Mouse (Mus musculus): ENCODE data around the gene Slc25a4. TPM values are rescaled to one million over a fixed set of nuclear protein-coding genes. Genes with fewer than 3 reads are reported as not detected.

The Slc25a4 gene
- total RNA-seq, 2 experiments from 2014 or later = 3,101 to 3,310 TPM

DNA sequence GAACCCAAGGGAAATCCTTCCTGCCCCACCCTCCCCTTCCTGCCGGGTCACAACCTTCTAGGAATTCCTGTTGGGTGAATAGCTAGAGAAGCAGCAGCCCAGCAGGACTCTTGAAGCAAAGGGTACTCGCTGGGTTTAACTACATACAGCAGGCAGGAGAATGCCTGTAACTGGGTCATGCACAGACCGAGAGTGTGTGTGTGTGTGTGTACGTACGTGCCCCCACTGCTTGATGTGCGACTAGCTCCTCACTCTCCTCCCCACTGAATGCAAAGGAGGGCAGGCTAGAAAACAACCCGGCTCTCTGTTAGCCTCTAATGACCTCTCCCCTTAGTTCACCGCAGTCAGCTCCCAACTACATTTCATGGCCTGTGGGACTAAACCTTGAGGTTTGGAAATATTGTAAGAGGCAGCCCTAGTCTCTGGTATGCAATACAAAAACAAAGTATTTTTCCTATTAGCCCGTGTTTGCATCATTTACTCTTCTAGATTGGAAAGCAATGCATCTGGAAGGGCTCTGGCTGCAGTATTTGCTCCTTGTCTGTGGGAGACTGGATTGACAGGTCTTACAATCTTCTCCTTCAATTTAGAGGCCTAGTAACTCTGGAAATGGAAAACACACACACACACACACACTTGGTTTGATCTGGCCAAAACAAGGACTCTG is 6.0 kb downstream of the Slc25a4 start:
- DNase-seq = no peak

DNA sequence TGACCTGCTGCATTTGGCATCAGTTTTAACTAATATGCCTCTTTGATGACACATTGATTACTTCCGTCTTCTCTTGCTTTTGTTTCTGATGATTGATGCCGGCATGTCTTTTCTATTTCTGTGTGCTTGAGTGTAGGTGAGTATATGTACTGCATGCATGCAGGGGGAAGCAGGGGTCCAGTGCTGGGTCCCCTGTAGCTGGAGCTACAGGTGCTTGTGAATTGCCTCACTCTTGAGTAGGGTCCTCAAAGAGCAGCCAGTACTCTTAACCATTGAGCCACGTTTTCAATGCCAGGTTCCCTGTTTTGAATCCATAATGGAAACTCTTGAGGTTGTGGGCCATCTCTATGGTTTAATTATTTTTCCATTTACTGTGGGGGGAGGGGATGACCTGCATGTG is 6.8 kb downstream of the Slc25a4 start:
- DNase-seq = peak; percentile 43

DNA sequence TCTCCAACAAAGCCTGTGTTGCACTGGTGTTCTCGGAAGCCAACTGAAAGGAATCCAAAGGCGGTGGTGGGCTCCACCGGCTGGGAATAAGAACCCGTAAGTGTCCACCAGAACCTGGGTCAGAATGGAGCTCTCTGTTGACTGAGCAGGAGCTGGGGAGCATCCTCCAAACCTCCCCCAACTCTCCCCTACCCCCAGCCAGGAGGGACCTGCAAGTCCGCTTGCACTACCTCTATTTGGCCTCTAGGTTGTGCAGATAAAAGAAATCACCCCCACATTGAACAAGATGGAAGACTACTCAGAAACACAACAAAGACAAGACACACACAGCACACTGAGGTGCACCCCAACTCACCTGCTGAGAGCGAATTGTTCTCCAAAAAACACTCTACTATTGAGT is 8.7 kb downstream of the Slc25a4 start:
- peak; percentile 52 for DNase-seq

DNA sequence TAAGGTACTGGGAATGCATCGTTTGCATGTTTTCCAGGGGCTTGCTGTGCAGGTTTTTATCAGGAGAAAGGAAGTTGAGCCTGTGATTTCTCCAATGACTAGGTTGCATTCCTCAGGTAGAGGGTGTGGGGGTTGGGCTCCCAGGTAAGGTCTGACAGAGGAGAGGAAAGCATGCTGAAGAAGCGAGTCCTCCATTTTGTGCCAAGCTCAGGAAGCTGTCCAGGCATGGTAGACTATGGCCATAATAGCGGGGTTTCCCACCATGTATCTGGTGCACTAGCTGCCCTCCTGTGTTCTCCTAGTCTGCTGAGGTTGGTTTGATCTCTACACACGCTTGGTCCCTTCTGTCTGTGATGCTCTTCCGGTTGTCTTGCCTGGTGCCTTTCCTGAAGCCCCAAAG is 13.4 kb downstream of the Slc25a4 start:
- no peak for DNase-seq

DNA sequence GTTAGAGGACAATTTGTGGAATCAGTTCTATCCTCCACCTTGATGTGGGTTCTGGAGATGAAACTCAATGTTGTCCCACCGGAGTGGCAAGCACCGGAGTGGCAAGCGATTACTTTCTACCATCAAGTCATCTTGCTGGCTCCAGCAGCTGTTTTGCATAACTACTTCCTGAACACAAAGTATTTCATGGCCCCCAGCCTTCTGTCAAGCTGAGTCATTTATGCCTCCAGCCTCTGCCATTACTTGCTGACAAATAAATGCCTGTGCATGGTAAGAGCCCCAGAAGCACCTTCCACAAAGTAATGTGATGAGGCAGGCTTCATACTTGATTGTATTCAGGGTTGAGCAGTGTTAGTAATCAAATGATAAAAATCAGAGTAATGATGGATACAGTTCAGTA is 14.2 kb downstream of the Slc25a4 start:
- no peak for DNase-seq

DNA sequence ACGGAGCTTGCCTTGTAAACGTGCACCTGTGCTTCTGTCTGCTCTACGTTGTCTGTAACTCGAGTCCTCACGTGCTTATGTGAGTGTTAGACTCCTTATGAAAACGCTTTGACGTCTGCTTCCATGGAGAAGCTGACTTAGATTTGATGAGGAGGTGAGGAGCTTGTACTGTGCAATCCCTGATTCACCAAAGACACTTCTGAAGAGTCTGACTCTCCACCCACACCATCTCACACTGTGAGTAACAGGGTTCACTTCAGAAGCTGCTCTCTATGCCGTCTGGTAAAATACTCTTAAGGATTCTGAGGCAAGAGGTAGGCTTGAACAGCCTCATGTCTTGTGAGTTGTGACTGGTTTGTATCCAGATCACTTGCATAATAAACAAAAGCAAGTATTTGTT is 18.0 kb downstream of the Slc25a4 start:
- DNase-seq = no peak

DNA sequence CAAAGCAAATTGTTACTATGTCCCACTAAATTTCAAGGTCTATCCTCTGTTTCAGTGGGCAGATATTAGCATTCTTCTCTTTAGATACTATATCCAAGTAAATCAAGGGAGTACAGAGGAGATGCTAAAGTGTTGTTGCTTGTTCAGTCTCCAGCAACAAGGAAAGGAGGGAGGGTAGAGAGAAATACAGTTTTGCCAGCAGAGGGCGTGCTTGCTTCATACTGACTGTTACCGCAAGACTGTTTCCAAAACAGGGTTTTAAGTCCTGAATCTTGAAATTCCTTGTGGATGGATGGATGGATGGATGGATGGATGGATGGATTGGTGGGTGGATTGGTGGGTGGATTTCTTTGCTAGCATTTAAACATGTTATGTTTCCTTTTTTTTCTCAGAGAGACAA is 25.7 kb downstream of the Slc25a4 start:
- DNase-seq = peak; percentile 79

DNA sequence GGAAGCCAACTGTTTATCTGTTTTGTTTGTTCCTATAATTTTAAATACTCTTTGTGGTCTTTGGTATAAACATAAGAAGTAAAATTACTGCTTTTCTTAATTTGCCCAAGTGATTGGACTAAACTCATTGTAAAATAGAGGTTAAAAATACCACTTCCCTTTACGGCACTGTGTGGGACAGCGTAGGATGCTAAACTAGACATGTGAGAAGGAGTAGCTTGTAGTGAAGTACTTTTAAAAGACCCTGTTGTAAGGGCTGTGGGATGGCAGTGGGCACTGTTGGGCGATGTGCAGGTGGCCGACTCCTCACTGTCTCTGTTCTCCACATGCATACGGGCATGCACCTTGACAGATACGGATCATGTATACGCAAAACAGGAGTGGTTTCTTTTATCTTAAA is 30.9 kb downstream of the Slc25a4 start:
- no peak for DNase-seq

DNA sequence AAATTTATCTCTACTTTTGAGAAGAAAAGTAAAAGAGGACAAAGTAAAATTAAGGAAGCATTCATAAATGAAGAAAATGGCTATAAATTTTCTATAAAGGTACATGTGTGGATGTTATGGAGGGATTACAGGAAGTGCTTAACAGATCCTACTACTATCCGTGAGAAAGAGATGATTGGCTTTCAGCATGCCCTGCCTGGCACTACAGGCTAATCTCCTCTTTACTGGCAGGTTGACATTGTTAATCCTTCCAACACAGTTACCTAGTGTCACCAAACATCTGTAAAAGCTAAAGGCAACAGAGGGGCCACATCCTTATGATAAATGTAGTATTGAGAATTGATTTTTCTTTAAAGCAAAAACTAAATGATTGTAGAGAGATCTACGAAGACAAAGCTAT is 37.4 kb downstream of the Slc25a4 start:
- no peak for DNase-seq

DNA sequence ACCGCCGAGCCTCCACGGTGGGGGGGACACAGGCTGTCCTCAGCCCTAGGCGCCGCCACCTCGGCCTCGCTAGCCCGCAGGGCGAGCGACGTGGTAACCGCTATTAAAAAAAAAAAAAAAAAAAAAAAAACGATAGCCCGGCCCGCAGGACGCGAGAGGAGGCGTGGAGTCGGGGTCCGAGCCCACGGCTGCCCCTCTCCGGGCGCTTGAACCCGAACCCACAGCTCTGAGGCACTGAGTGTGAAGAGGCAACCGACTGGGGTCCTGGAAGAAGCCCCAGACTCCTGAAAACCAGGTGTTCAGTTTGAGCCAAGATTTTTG is 47.3 kb downstream of the Slc25a4 start:
- no peak for DNase-seq

DNA sequence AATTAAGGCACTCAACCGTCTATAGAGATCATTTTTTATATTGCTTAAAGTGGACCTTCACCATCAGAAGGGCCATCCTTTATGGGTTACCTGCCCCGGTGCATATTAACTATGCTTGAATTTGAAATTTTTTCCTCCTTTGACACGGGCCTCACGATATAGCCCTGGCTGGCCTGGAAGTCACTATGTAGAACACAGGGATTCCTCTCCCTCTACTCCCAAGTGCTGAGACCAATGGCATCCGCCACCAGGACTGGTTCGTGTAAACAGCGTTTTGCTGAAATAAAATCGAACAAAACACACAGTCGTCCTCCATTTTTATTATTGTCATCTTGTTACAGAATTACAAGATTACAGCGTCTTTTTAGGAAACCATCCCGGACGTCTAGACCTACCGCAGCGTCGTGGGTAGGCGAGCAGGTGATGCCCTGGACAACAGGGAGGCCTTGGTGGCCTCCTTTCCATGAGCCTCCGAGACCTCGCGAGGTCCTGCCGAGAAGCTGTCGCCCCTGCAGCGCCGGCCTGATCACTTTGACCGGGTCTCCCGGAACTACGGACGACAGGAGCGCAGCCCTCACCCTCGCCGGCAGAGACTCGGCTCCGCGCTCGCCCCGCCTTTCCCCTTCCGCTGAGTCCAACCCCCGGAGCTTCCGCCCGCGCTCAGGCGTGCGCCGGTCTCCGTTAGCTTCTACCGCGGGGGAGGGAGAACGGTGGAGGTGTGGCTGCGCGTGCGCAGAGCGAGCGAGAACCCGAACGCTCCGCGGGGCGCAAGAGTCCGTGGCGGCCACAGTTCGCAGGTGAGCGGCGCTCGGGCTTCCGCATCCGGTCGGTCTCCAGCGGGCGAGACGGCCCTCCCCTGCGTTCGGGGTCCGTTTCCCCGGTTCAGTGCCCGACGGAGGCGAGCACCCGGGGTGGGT is 47.9 kb downstream of the Slc25a4 start:
- DNase-seq = peak; percentile 97

Small RNA genes lying within 50 kb of the gene (microRNA-seq; reads per million reads assigned to microRNA genes)
- 0 reads per million in 2 experiments for gene Gm23812

Other genes starting within 250 kb of the Slc25a4 start
- gene 1700029J07Rik, start 236.0 kb downstream of the Slc25a4 start, total RNA-seq (2021) = under 1 TPM; 0.83 to 0.86 TPM
- 10 to 100 TPM; 33.4 to 33.5 TPM for gene Ufsp2, start 235.8 kb downstream of the Slc25a4 start, total RNA-seq (2021)
- under 1 TPM; 0.36 to 0.76 TPM for gene Lrp2bp, start 212.0 kb downstream of the Slc25a4 start, total RNA-seq (2021)
- gene Ankrd37, start 205.6 kb downstream of the Slc25a4 start, total RNA-seq (2021) = 10 to 100 TPM; 11.1 to 12.4 TPM
- gene Cfap97, start 59.5 kb downstream of the Slc25a4 start, total RNA-seq (2021) = 10 to 100 TPM; 14.1 to 15.2 TPM
- gene Snx25, start 59.1 kb downstream of the Slc25a4 start, total RNA-seq (2021) = 10 to 100 TPM; 12.2 to 12.7 TPM
- gene Helt, start 83.4 kb upstream of the Slc25a4 start, total RNA-seq (2021) = not detected

All from heart, postnatal 4 days (tissue).